Mouse (Mus musculus) heart, postnatal 14 days (tissue): ENCODE data around the gene Dazap2. TPM values are rescaled to one million over a fixed set of nuclear protein-coding genes. Genes with fewer than 3 reads are reported as not detected.

Experiments used
- DNase-seq, 2 experiments: peaks; one replicate each; pipeline ENCODE4 v3.0.0; 2021 to 2022
- intact Hi-C: fragments of 180-260 bp; cut with DNase I; formaldehyde crosslinking; loops from one replicate; pipeline ENCODE4 v1.15.1; 2025
- long read RNA-seq, 2 experiments: library from polyadenylated mRNA; stranded (forward); transcript quantifications; one replicate each; pipeline ENCODE4 v2.0.0; 2021
- total RNA-seq, 2 experiments: library from RNA; stranded (reverse); gene quantifications; 2 replicates each; pipeline ENCODE4 v1.2.3; 2021

Gene Dazap2
- total RNA-seq: 100 to 1,000 TPM; 146 to 158 TPM
- long read RNA-seq, experiment 1, transcript Dazap2-201 (4 exons, 2,135 nt): major isoform, 203 of 289 reads
- long read RNA-seq, experiment 1, transcript Dazap2-202 (4 exons, 542 nt): minor isoform, 6 of 289 reads
- long read RNA-seq, experiment 1, partial matches to known transcripts: 14 of 289 reads
- long read RNA-seq, experiment 1, other reads (novel, unspliced or antisense): 66 of 289 reads
- long read RNA-seq, experiment 2, transcript Dazap2-201 (4 exons, 2,135 nt): major isoform, 210 of 279 reads
- long read RNA-seq, experiment 2, partial matches to known transcripts: 23 of 279 reads
- long read RNA-seq, experiment 2, other reads (novel, unspliced or antisense): 45 of 279 reads

DNA sequence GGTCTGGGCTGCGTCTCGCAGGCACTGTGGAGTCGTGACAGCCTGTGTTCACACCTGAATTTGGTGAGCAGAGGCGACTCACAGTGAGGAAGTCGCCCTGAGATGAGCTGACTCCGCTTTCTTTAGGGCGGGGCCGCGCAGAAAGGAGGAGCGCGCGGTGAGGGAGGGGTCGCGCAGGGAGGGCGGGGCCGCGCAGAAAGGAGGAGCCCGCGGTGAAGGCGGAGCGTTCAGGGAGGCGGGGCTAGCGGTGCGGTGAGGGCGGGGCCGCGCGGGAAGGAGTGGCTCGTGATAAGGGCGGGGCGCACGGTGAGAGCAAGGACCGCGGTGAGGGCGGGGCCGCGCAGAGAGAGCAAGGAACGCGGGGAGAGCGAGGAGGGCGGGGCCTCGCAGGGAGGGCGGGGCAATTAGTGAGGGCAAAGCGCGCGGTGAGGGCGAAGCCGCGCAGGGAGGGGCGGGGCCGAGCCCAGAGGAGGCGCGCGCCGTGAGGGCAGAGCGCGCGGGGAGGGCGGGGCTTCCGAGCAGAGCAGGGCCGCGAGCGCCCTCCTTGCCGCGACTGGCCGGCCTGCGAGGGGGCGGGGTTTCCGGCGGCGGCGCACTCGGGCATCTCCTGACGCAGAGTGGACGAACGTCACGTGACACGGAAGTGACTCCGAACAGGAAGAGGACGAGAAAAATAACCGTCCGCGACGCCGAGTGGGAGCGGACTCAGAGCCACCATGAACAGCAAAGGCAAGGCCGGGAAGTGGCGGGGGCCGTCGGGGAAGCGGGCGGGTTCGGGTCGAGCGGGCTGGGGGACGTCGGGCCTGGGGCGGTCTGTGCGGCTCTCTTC, at the start of gene Dazap2:
Dazap2 (plus strand) TSS at position 354 of the 829 bp plus-strand sequence.
- DNase-seq: peak; percentile 99
- intact Hi-C loops: loop anchor here (5.0 kb wide), 3 partner anchors 63 to 1912 kb away; partner anchors contain the start of genes Letmd1 and Tfcp2

DNA sequence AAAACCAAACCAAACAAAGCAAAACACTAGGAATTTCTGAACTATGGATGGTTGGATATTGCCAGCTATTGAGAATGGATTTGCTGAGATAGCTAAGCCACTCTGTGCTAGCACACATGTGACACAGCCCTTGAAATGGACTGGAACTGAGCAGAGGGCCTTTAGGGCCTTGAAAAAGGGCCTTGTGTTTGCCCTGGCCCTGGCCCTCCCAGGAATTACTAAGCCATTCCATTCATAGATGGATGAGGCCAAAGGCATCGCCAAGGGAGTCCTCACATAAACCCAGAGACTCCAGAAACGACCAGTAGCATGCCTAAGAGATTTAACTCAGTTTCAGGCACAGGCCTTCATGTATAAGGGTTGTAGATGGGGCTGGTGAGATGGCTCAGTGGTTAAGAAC, 48.6 kb upstream of the Dazap2 start:
- DNase-seq: no peak
- intact Hi-C loops: no loop called here

- intact Hi-C loops: no loop called here
- no peak for DNase-seq
These were observed 45.9 kb upstream of the Dazap2 start for GRCm38 (mm10) chr15:100569239-100569638.

GRCm38 (mm10) chr15:100573946-100574345, 41.2 kb upstream of the Dazap2 start:
- intact Hi-C loops: no loop called here
- peak in 1 of 2 experiments; percentile 21 for DNase-seq

- intact Hi-C loops: no loop called here
These were observed 40.8 kb upstream of the Dazap2 start for GRCm38 (mm10) chr15:100574378-100574777.

GRCm38 (mm10) chr15:100575366-100575765, 39.8 kb upstream of the Dazap2 start:
- intact Hi-C loops: no loop called here
- no peak for DNase-seq

More at GRCm38 (mm10) chr15:100574378-100574777, 40.8 kb upstream of the Dazap2 start:
- DNase-seq: peak in 1 of 2 experiments; percentile 26

GRCm38 (mm10) chr15:100576392-100576791, 38.8 kb upstream of the Dazap2 start:
- DNase-seq: no peak
- intact Hi-C loops: no loop called here

DNA sequence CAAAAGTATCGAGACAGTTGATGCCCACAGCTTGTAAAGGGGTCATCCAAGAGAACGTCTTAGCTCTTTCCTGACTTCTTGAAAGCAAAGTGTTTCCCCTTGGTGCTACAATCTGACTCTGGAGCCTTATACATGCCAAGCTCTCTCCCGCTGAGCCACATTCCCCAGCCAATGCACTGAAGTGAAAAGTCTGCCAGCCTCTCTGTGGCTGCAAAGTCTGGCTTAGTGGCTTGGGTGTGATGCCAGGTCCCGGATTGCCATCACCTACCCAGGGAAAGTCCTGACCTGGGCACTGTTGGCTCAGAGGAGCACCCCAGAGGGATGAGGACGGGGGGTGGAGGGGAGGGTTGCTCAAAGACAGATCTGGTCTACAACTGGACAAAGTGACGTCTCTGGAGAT, 38.3 kb upstream of the Dazap2 start:
- no peak for DNase-seq
- intact Hi-C loops: no loop called here

DNA sequence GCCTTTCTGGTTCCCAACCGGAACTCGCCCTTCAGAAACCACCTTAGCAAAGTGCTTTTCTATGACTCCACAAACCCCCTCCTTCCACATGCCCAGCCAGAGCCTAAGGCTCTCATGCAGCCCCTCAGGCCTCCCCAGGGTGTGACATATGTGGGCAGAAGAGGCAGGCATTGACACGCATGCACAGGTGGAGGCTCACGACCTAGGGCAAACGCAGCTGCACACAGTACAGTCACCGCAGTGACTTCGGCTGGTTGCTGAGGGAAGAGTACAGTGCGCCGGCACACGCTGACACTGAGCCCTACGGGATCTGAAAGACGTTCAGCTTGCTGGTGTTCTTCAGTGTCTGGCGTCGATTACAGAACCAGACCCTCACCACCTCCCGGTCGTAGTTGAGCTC, 37.2 kb upstream of the Dazap2 start:
- intact Hi-C loops: no loop called here
- DNase-seq: no peak

DNA sequence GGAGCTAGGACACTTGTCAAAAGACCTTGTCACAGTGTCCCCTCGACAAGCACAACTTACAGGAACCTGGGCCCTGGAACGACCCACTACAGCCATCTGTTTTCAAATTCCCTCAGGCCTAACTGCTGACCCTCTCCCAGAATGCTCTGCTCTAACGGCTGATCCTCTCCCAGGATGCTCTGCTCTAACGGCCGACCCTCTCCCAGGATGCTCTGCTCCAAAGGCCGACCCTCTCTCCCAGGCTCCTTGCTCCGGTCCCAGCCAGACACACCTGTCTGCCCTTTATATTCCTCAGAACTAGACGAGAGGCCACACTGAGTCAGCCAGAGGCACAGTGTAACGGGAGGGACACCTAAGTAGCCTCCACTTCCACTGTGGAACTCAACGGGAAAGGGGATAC, 35.0 kb upstream of the Dazap2 start:
- DNase-seq: no peak

GRCm38 (mm10) chr15:100585931-100586330, 29.2 kb upstream of the Dazap2 start:
- DNase-seq: no peak
- intact Hi-C loops: no loop called here

More for the DNA sequence above, 35.0 kb upstream of the Dazap2 start:
- intact Hi-C loops: no loop called here

DNA sequence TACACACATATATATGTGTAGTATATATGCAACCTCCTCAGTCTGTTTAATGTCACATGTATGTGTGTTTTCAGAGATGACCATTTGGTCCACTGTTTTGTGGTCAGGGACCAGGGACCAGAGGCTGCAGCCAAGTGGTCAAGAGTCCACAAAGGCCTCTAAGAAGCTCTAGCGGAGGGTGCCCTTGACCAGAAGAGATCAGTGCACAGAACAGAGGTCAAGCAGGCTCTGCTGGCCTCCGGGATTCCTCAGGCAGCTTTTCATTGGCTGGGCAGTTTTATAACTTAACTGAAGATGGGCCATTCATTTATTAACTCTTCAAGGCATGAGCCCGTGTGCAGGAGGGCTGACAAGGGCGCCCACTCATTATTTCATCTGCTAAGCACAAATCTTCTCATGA, 28.0 kb upstream of the Dazap2 start:
- no peak for DNase-seq
- intact Hi-C loops: no loop called here

GRCm38 (mm10) chr15:100588297-100588696, 26.9 kb upstream of the Dazap2 start:
- no peak for DNase-seq
- intact Hi-C loops: no loop called here

DNA sequence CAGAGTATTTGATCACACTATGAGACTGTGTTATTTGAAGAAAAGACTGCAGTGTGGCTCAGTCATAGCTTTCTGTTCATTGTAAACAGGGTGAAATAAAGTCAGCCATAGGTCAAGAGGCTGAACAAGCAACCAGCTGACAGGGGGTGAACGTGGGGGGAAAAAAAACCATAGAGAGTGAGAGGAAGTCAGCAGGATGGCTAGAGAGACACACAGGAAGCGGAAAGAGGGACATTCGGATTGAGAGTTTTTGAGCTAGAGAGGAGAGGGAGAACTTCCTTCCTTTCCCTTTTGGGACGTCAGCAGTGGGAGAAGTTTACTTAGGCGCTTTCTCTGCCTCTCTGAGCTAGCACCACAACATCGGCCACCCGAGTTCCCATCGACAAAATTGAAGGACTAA, 24.7 kb upstream of the Dazap2 start:
- DNase-seq: no peak
- intact Hi-C loops: no loop called here

GRCm38 (mm10) chr15:100592817-100593216, 22.3 kb upstream of the Dazap2 start:
- DNase-seq: no peak
- intact Hi-C loops: no loop called here

GRCm38 (mm10) chr15:100598287-100598882, 16.8 kb upstream of the Dazap2 start:
- intact Hi-C loops: no loop called here
- no peak for DNase-seq

- DNase-seq: peak; percentile 34 to 53
- intact Hi-C loops: no loop called here
These were observed 16.3 kb upstream of the Dazap2 start for GRCm38 (mm10) chr15:100598883-100599275.

DNA sequence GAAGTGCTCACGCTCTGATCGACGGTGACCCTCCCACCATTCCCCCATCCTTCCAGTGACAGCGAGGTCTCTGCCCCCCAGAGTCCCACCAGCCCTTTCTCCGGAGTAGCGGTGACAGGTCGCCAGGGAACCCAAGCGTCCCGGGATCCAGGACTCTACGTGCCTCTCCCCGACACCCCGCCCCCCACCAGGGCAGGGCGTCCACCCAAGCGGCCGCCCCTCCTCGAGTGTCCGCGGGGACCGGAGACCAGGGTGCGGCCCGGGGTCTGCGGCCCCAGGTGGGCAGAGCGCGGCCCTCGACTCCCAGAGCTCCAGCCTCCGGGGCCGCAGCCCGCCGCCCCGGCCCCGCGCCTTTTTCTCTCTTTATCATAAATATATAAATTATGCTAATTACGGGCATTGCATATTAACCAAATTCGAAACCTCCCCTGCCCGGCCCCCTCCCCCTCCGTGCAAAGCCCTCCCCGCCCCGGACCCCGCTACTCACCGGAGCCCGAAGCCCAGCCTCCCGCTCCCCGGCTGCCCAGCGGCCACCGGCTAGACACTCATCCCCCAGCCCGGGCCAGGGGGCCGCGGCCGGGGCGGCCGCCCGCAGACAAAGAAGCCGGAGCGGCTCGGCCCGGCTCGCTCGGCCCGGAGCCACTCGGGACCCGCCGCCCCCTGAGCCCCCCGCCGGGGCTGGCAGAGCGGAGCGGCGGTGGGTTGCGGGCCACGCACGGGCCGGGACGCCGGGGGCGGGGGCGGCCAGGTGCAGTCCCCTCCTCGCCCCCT, 15.7 kb upstream of the Dazap2 start, which contains the start of gene Pou6f1:
Pou6f1 (minus strand) TSS at position 709 of the 771 bp plus-strand sequence.
- intact Hi-C loops: loop anchor here (5.0 kb wide), 1 partner anchor 107 kb away; no protein-coding TSS in a partner anchor

GRCm38 (mm10) chr15:100600047-100600695, 15.0 kb upstream of the Dazap2 start:
- DNase-seq: peak; percentile 80 to 84
- intact Hi-C loops: loop anchor here (5.0 kb wide), 1 partner anchor 108 kb away; no protein-coding TSS in a partner anchor

More for the DNA sequence above, 15.7 kb upstream of the Dazap2 start, which contains the start of gene Pou6f1:
- DNase-seq: peak; percentile 69 to 74
